Mouse (Mus musculus) layer of hippocampus, adult 8-10 months (tissue): Measurements from ENCODE around the gene Dop1a. TPM values are rescaled to one million over a fixed set of nuclear protein-coding genes. Genes with fewer than 3 reads are reported as not detected.

Source experiments
- DNase-seq, 2 experiments: peaks; one replicate each; pipeline ENCODE4 v3.0.0; 2022; ENCODE audit warnings: low spot score in 2 of 2
- total RNA-seq, 4 experiments: library from RNA; stranded (reverse); gene quantifications; 2 replicates each; pipeline ENCODE4 v1.2.4; 2022

Dop1a gene
- total RNA-seq, 4 experiments from 2014 or later, result 54.9 to 68.2 (median 63.7) TPM

DNA sequence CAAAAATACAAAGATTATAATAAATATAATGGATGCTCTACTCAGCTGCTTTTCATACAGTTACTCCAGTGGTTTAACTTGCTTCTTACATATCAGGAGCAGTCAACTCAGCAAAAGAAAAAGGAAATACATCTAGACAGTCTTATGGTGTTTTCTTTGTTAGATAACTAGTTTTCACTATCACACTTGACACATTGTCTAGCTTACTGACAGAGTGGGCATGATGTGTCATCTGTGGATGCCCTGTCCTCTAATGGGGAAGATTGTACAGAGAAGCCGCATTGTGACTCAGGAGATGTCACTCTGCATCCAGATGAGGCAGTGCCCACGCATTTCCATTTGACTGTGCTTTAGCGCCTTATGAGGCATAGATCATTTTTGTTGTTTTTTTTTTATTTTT is 32.1 kb downstream of the Dop1a start:
- no peak for DNase-seq

- no peak for DNase-seq
These were observed 40.5 kb downstream of the Dop1a start for GRCm38 (mm10) chr9:86507437-86507836.

DNA sequence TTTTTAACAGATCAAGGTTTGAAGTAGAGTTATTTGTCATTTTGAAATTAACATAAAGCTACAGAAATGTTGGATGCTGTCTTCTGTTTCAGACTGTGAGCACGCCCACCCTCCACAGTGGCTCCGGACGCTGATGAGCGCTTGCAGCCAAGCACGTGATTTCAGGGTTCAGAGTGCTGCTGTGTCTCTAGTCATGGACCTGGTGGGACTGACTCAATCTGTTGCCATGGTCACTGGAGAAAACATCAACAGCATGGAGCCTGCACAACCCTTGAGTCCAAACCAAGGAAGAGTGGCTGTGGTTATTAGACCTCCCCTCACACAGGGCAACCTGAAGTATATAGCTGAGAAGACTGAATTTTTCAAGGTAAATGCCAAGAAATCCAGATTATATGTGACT is 46.8 kb downstream of the Dop1a start:
- DNase-seq, result no peak

GRCm38 (mm10) chr9:86514390-86514789 is 47.4 kb downstream of the Dop1a start:
- DNase-seq, result no peak

- DNase-seq, result no peak
These were observed 47.8 kb downstream of the Dop1a start for GRCm38 (mm10) chr9:86514798-86515197.

- no peak for DNase-seq
These were observed 55.4 kb downstream of the Dop1a start for GRCm38 (mm10) chr9:86522335-86522734.

DNA sequence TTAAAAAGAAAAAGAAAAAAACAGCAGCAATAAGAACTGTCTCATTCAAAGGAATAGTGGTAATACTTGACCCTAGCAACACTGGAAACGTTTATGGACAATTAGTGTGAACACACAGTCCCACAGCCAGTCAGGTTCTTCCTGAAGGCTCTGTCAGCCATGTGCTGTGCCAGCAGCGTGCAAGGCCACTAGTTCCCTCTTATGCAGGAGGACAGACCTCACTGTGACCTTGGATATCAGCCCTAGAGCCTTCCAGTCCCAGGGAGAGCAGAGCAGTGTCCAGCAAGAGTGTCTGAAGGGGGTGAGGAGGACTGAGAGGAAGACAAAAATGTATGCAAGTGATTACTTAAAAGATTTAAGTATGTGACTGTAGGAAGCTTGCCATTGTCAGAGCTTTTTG is 58.6 kb downstream of the Dop1a start:
- no peak for DNase-seq

DNA sequence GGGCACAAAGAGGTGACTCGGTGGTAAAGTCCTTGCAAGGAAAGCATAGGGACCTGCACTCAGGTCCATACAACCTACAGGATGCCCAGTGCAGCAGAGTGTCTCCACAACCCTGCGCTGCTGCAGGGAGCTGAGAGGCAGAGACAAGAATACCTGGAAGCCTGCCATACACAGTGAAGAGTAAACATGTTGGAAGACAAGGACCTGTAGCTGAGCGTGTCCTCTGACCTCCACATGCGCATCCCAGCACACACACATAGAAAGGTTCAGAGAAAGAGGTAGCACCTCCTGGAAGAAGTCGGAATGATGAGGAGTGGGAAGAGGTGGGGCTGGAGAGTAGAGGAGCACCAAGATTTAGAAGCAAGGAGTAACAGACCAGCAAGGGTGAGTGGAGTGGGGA is 67.1 kb downstream of the Dop1a start:
- no peak for DNase-seq

GRCm38 (mm10) chr9:86543451-86543850 is 76.5 kb downstream of the Dop1a start:
- no peak for DNase-seq

- no peak for DNase-seq
These were observed 77.6 kb downstream of the Dop1a start for GRCm38 (mm10) chr9:86544559-86544958.

- no peak for DNase-seq
These were observed 82.7 kb downstream of the Dop1a start for GRCm38 (mm10) chr9:86549637-86550162.

GRCm38 (mm10) chr9:86550717-86551116 is 83.8 kb downstream of the Dop1a start:
- DNase-seq, result no peak

DNA sequence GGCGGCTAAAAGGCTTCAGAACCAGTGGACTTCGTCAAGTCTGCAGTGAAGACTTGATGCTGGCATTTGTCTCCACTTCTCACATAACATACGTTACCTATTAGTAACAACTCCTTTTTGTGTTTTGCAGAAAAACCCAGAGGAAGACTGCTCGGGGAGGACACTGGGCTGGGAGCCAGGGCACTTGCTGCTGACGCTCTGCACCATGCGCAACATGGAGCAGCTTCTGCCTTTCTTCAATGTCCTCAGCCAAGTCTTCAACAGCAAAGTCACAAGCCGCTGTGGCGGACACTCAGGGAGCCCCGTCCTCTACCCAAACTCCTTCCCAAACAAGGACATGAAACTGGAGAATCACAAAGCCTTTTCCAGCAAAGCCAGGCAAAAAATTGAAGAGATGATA is 86.9 kb downstream of the Dop1a start:
- no peak for DNase-seq

- DNase-seq, result no peak
These were observed 87.7 kb downstream of the Dop1a start for GRCm38 (mm10) chr9:86554641-86555040.

GRCm38 (mm10) chr9:86560543-86560942 is 93.6 kb downstream of the Dop1a start:
- no peak for DNase-seq

- DNase-seq, result no peak
These were observed 102.5 kb downstream of the Dop1a start for GRCm38 (mm10) chr9:86569314-86569910.

DNA sequence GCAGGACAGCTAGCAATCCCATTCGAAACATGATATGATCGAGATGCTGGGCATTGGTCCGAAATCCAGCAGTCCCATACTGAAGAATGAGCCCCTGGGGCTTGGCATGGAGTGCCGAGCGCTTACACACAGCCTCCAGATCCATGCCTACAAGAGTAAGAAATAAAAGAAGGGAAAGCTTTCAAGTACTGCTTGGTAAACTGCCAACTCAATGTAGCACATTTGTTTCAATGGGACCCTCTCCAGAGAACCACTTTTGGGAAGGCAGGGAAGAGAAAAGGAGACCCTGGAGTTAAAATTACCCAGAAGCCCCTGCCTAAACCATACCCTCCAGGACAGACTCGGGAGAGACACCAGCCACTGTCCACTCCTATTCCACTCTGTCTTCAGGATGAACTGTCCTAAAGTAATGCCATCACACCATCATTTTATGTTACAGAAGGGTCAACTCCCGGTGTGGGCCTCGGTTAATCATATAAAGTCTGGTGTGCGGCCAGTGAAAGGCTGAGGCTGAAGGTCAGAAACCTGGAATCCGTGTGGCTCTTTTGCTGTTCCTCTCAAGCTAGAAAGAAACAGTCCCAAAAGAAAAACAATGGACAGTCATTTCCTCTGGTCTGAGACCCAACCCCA is 103.4 kb downstream of the Dop1a start:
- DNase-seq, result no peak

- DNase-seq, result no peak
These were observed 104.0 kb downstream of the Dop1a start for GRCm38 (mm10) chr9:86570946-86571345.

GRCm38 (mm10) chr9:86571540-86572135 is 104.7 kb downstream of the Dop1a start, which contains the start of the genes Pgm3 and Rwdd2a:
Gene Pgm3 (minus strand): TSS chr9:86571842.
Gene Rwdd2a (plus strand): TSS chr9:86571991.
- DNase-seq, result peak; percentile 93

- no peak for DNase-seq
These were observed 105.2 kb downstream of the Dop1a start for GRCm38 (mm10) chr9:86572196-86572595.

DNA sequence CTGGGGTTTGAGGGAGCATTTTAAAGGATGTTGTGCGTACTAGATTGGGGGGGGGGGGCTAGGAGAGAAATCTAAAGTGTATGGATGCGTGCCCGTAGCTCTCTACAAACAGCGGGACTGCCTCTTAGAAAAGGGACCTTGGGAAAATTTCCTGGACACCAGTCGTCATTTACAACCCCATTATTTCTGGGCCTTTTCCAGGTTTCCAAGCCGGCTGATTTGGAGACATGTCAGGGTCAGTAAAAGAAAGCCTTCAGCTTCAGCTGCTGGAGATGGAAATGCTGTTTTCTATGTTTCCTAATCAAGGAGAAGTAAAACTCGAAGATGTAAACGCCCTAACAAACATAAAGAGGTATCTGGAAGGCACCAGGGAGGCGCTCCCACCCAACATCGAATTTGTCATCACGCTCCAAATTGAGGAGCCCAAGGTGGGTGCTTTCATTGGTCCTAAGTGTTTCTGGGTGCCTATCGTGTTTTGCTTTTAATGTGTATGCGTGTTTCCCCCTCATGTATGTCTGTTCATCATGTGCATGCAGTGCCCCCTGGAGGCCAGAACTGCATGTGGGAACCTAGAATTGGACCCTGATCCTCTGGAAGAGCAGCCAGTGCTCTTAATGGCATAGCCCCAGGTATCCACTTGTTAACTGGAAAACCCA is 105.8 kb downstream of the Dop1a start:
- DNase-seq, result peak; percentile 77 to 84
